Mouse (Mus musculus) urinary bladder, postnatal 36 days (tissue): ENCODE results near the gene Mgat4e.
"Not testable (repeated sequence)": the region's sequence is repeated elsewhere in the genome, so short reads cannot be mapped to it uniquely, and the experiment has no call there.

ENCODE experiments used
- DNase-seq, 2 experiments: peaks; one replicate each; pipeline ENCODE4 v3.0.0; 2022; ENCODE audit warnings: low spot score in 2 of 2, mixed read lengths in 1 of 2

Mgat4e gene

GRCm38 (mm10) chr1:134555871-134556670 lies 6.6 kb upstream of the Mgat4e start:
- DNase-seq: peak; percentile 29 to 30

- peak; percentile 62 to 73 for DNase-seq
Measured at GRCm38 (mm10) chr1:134555240-134555870, 5.9 kb upstream of the Mgat4e start.

- no peak for DNase-seq
Measured at GRCm38 (mm10) chr1:134552396-134552795, 2.9 kb upstream of the Mgat4e start.

GRCm38 (mm10) chr1:134551869-134552268 lies 2.4 kb upstream of the Mgat4e start:
- no peak for DNase-seq

GRCm38 (mm10) chr1:134548231-134548630 lies 1.3 kb downstream of the Mgat4e start:
- DNase-seq: no peak

- DNase-seq: peak in 1 of 2 experiments; percentile 54
Measured at GRCm38 (mm10) chr1:134540610-134541009, 8.9 kb downstream of the Mgat4e start.

GRCm38 (mm10) chr1:134535513-134535912 lies 14.0 kb downstream of the Mgat4e start:
- DNase-seq: no peak

GRCm38 (mm10) chr1:134535054-134535453 lies 14.4 kb downstream of the Mgat4e start:
- DNase-seq: no peak

- DNase-seq: not testable (repeated sequence)
Measured at GRCm38 (mm10) chr1:134533710-134534109, 15.8 kb downstream of the Mgat4e start.

GRCm38 (mm10) chr1:134530618-134531017 lies 18.9 kb downstream of the Mgat4e start:
- no peak for DNase-seq

GRCm38 (mm10) chr1:134526752-134527151 lies 22.7 kb downstream of the Mgat4e start:
- peak; percentile 52 to 64 for DNase-seq

GRCm38 (mm10) chr1:134525015-134525414 lies 24.5 kb downstream of the Mgat4e start:
- DNase-seq: no peak

GRCm38 (mm10) chr1:134524424-134524823 lies 25.1 kb downstream of the Mgat4e start:
- DNase-seq: peak in 1 of 2 experiments; percentile 25

GRCm38 (mm10) chr1:134522325-134522724 lies 27.2 kb downstream of the Mgat4e start:
- peak in 1 of 2 experiments; percentile 16 for DNase-seq

- no peak for DNase-seq
Measured at GRCm38 (mm10) chr1:134521163-134521562, 28.3 kb downstream of the Mgat4e start.

- no peak for DNase-seq
Measured at GRCm38 (mm10) chr1:134520001-134520721, 29.3 kb downstream of the Mgat4e start.

GRCm38 (mm10) chr1:134519201-134519600 lies 30.3 kb downstream of the Mgat4e start:
- DNase-seq: not testable (repeated sequence)

- peak; percentile 82 to 85 for DNase-seq
Measured at GRCm38 (mm10) chr1:134518677-134519076, 30.8 kb downstream of the Mgat4e start.

- not testable (repeated sequence) for DNase-seq
Measured at GRCm38 (mm10) chr1:134517841-134518240, 31.6 kb downstream of the Mgat4e start.

GRCm38 (mm10) chr1:134516491-134517198 lies 32.8 kb downstream of the Mgat4e start:
- no peak for DNase-seq

- no peak for DNase-seq
Measured at GRCm38 (mm10) chr1:134515891-134516290, 33.6 kb downstream of the Mgat4e start.
